Mouse (Mus musculus) G1E (cell line): ENCODE measurements around the gene Mipol1.

ENCODE experiments used
- CTCF ChIP-seq: IDR thresholded peaks from 2 replicates; pipeline ENCODE4 v1.5.1; 2012; ENCODE audit warnings: low read depth, low read length, inconsistent platforms, mixed read lengths
- GATA1 ChIP-seq: IDR thresholded peaks from 2 replicates; pipeline ENCODE4 v1.6.1; 2012; ENCODE audit warnings: borderline replicate concordance, low read length, inconsistent platforms, mixed read lengths
- TAL1 ChIP-seq: conservative IDR thresholded peaks from 2 replicates; pipeline ENCODE4 v1.6.1; 2012; ENCODE audit warnings: low read depth, low read length, inconsistent platforms, mixed read lengths

GRCm38 (mm10) chr12:57456911-57457310 lies 226.7 kb downstream of the Mipol1 start:
- TF ChIP-seq CTCF, result no peak
- no peak for TF ChIP-seq TAL1
- TF ChIP-seq GATA1, result no peak
